Mouse (Mus musculus) embryo, embryonic 10.5 days (tissue): Measurements from ENCODE around the gene Ccdc141.
A peak's percentile ranks its signal among the peaks of the same experiment; 100 is the strongest.

Experiments used
- DNase-seq: peaks from one replicate; pipeline ENCODE4 v3.0.0-alpha.2; 2015; ENCODE audit warnings: low spot score

The Ccdc141 gene

DNA sequence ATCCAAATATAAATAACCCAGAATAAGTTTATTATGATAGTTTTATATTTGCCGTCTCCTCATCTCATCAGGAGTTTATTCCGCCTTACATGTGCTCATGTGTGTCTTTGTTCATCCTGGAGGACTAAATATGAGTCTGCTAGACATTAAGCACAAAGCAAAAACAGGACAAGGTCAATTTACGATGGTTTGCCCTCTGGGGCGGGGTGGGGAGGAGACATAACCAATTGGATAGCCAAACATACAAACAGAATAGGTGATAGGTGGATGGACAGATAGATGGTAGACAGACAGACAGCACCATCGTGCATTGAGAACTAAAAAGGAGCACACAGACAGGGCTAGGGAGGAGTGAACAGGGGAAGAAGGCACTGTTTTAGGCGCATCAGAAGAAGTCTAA, 3.4 kb upstream of the Ccdc141 start:
- no peak for DNase-seq

DNA sequence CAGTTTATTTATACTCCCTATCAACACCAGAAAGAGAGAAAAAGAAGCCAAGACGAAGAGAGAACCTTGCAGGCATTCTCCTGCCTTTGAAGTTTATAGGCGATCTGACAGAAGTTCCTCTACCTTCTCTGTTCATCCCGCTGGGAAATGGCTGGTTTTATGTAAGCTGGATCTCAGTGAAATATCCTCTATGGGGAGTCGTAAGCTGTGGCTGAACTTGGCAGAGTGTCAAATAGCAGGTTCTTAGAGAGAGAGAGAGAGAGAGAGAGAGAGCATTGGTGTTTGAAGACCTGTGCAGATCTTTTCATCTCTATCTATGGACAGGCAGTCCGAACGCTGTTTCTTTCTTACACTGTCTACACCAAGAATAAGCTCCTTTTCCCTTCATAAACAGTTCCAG, 2.9 kb upstream of the Ccdc141 start:
- peak; percentile 10 for DNase-seq

DNA sequence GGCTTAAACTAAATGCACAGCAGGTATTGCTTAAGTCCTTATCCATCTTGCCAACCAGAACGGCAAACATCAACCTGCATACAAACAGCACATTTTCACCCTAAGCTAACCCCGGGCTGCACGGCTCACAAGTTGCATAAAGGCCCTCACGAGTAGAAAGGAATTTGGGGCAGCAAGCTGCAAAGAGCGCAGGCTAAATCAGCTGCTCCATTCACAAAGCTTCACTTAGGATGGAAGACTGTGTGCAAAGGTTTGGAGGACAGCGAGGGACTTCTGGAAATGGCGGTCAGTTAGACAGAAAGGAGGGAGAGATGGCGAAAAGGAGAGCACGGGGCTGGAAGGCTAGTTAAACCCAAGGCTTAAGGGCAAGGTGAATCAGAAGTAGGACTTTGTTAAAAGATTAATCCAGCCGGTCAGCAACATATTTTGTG, 1.8 kb upstream of the Ccdc141 start:
- peak; percentile 46 for DNase-seq

DNA sequence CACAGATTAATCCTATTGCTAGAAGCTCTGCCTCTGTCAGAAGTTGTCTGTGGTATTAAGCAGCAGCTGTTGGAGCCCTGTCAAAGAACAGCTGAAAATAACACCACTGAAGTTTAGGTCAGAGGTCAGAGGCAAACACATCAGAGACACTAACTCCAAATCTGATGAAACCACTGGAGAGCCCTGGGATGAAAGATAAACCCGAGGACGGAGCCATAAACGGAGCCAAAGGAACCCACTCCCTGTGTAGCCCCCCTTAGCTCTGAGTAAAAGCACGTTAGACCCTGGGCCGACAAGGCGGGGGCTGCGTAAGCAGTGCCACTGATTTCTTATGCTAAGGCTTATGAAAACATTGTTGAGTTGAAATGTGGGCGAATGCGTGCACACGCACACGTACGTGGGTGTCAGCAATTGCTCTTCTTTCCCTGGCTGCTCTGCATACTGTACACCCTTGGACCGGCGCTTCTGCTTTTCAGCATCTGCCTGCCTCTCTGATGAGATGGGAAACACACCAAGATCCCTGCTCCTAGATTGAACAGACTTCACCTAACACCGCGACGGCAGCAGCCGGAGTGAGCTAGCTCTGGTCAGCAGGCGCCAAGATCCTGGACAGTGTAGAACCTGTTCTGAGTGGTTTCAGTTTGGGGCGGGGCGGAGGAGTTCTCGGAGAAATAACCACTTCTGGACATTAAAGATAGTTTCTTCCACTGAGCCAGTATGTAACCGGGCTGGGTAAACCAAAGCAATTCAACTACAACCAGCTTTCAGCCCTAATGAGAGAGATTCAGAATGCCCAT, 1.2 kb upstream of the Ccdc141 start:
- DNase-seq = peak; percentile 71

DNA sequence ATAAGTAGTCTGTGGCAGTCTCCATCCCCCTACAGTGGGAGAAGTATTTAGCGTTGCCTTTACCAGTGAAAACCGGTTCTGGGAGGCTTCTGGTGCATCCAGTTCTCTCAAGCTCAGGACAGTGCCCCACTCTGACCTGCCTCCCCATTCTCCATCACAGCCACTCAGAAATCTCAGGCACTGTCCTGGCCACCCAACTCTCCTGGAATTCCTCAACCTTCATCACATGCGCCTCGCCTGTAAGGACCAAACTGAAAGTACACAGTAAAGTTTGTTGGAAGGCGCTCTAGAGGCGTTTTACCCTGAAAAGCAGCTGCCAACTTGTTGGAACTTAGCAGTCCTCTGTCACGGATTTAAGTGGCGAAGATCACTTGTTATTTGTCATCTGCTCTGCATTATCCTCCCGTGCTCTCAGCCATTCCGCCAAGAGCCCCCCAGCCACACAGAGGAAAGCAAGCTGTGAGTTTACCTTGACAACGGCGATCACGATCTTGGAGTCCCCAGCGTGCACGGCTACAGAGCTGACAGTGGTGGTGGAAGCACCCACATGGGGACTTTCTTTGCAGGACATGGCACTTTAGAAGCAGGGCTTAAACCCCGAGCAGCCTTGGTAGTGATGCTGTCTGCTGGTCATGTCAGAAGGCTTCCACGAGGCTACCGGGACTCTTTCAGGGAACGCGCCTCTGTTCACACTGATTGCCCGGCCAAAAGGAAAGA, 362 bp downstream of the Ccdc141 start:
- peak; percentile 68 for DNase-seq

DNA sequence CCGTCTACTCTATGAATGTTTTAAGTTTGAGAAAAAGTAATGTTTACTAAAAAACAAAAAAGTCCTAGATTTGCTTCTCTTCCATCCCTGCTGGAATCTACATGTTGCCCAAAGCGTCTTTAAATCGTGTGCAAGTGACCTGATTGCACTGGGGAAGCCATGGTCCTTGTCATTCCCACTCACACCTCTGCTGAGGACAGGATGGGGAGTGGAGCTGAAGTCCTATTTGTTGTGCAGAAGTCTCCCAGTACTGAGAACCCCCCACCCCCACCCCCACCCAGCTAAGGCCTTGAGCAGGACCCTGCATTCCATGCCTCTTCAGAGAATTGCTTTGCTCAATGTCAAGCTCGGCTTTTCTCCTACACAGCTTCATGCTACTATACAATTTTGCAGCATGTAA, 1.2 kb downstream of the Ccdc141 start:
- no peak for DNase-seq

DNA sequence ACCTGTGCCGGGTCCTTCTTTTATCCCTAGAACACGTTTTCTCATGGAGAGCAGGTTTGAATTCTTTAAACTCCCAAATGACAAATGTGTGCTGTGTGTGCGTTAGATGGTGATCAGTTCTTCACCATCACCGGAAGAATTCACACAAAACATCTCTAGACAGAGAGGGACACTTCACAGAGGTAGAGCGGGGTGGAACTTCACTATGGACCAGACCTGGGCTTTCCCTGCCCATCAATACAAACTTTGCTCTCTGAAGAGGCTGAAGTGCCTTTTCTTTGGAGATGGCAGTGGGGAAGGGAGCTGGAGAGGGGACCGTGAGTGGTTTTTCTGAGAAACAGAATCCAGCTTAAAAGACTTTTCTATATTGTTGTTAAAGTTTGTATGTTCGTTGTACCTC, 1.7 kb downstream of the Ccdc141 start:
- DNase-seq = no peak

DNA sequence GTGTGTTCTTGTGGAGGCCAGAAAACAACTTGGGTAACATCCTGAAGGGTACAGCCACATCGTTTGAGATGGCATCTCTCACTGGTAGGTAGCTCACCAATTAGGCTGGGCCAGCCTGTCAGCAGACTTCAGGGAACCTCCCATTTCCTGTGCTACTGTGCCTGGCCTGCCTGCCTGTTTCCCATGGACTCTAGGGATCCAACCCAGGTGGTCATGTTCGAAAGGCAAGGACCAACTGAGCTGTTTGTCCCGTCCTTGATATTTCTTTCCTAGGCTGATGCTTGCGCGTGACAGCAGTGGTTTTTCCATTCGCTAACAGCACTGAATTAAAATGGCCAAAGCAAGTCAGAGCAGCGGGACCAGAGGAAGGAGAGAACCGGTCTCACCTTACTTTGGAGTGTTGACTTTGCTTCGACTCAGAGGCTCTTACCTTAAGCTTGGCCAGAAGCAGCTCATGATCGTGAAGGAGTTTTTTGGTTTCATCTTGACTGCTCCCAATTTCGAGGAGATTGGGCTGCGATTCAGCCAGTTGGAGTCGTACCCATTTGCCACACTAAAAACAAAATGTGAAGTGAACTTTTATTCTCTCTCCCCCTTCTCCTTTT, 2.3 kb downstream of the Ccdc141 start:
- no peak for DNase-seq

DNA sequence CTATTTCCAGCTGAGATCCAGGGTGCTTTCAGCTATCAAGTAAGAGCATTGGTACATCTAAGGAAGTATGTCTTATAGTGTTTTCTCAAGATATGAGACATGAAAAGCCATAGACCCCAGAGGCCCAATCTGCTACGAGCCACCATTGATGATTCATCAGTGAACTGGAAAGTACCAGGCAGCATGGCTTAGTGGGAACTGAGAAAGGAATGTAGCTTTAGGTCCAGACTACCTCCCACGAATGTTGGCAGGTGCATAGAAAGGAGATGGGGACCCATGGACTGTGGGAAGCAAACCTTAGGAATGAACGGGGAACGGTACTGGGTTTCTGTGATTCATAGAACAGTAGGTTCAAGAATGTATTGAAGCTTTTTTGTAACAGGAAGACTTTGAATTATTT, 4.1 kb downstream of the Ccdc141 start:
- DNase-seq = no peak

DNA sequence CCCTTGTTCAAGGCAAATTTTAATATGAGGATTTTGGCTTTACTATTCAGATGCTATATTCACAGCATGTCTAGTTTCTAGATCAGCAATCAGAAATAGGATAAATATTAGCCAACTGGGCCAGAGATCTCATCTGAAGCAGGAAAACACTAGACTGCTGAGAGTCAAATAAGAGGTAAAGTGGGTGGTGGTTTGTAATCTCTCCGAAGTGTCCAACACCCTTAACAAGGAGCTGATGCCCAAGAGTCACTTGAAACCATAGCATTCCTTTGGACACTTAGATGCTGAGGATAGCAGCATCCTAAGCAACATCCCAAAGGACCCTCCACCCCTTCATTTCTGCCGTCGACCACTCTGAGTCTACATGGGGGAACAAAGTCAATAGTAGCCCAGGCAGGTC, 5.8 kb downstream of the Ccdc141 start:
- no peak for DNase-seq

DNA sequence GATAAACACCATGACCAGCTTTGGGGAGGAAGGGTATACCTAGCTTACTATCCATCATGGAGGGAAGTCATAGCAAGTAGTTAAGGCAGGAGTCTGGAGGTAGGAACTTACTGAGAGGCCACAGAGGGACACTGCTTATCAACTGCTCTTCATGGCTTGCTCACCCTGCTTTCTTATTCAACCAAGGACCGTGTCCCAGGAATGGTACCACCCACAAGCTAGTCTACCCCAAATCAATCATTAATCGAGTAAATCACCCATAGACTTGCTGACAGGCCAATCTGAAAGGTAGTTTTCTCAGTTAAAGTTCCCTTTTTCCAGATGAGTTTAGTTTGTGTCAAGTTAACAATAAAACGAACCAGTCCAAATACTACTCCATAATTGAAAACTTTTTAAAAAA, 7.1 kb downstream of the Ccdc141 start:
- DNase-seq = no peak

DNA sequence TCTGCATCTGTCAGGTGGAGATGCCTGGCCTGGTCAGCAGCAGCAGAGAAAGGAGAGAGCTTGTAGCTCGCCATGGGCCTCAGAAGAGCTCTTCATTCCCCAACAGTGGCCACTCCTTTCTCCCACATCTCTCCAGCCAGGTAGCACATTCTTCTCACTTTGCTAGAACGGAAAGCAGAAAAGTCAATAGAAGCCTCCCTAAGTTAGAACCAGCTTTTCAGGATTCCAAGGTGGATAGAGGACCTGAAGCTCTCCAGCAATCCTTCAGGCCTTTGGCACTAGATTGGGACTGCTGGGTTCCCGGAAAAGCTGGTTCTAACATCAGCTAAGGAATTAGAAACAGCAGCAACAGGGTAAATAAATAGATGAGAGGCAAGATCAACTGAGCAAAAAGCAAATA, 8.3 kb downstream of the Ccdc141 start:
- DNase-seq = no peak

DNA sequence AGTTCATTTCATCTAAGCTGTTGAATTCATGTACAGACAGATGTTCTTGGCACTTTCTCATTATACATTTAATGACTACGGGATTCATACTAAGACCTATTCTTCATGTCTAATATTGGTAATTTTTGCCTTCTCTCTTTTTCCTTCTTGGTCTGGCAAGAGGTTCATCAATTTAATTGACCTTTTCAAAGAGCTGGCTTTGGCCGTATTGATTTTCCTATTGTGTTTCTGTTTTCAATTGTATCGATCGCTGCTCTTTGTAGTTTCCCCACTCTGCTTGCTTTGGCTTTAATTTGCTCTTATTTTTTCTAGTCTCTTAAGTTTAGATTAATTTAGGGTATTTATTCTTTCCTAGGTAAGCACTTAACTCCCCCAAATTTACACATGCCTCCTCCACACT, 12.9 kb downstream of the Ccdc141 start:
- no peak for DNase-seq

DNA sequence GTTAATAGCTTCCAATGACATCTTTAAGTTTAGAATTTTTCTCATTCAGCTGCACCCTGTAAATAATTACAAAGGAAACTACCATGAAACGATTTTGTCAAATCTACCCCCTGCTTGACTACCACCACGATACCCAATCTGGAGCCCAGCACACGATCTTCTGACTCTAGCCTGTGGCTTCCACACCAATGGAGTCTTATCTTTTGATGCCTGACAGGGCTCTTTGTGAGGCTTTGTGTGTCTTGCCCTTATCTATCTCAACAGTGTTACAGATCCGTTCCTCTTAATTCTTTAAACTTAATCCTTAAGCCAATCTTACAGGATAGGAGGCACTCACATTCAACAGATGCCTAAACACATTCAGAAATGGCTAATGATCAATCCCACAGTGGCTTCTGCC, 16.4 kb downstream of the Ccdc141 start:
- DNase-seq = no peak

DNA sequence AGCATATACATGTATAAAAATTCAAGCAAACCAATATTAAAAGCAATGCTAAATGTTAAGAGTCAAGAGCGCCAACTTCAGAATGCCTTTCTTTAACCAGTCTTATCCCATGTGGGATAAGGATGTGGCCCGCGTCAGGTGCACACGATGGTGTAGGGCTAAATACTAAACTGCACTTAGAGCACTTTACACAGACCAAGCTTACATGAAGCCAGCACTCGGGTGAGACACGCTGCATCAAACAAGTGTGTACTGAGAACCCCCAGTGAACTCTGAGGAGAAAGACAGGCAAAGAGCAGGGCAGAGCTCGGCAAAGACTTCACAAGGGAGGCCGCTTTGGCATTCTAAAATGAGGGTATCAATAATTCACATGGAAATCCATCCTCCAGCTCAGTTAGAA, 19.2 kb downstream of the Ccdc141 start:
- no peak for DNase-seq

DNA sequence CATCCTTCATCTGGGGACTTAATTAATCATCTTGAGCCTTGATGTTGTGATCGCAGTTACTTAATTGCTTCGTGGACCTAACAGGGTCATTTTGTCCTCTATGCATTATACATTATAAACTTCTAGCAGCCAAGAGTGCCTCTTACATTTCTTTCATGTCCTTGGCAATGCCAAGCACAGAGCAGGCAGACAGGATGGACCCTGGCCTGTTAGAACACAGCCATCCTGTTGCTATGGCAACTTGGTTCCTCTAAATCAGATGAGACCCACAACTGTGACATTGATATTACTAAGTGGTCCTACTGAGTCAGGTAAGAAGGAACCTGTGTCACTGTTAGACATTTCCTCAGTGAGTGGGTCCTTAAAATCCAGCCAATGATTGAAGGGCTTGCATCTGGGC, 20.9 kb downstream of the Ccdc141 start:
- DNase-seq = no peak

DNA sequence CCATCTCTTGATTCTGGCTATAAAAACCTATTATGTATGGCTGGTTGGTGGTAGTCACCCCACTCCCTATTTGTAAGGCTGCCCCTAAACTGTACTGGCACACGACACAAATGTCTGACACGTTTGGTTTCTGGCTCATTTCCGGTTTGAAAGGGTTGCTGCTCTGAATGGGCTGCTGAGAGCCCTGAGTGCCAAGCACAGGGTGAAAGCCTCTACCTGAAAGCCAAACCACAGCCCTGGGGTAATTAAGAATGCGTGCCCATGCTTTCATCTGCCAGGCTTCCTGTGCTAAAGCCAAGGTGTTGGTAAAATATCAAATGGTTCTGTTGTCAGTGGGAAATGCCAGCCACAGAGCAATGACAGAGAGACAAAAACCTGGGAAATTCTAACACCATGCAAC, 22.2 kb downstream of the Ccdc141 start:
- DNase-seq = no peak

DNA sequence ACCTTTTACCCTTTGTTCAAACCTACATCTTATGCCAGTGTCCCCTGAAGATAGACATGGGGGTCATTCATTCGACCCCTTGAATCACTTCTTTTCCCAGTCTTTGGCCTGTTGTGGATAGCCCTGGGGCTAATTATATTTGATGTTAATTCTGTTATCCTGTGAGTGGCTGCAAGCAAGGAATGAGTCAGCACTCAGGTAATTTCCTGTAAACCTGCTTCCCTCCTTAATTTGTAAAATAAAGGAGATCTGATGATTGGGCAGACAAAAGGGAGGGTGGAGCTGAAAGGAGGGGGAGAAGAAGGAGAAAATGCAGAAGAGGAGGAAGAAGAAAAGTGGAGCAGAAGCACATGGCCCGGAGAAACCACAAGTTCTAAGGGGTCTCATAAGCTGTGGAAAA, 23.5 kb downstream of the Ccdc141 start:
- DNase-seq = no peak

DNA sequence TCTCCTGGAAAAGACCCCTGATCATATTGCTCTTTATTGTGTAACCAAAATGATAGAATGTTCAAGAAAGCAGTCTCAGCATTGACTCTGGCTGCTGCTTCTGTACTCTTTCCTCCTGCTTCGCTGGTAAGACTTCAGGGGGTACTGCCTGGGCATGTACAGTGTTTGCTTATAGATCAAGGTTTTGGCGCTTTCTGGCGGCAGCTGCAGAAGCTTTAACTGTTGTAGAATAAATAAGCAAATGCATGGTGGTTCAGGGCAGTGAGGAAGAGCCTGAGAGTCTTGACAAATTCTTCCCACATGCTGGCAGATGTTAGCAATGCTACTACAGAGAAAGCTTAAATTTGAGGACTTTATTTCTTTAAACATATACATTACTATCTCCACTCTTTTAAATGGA, 24.1 kb downstream of the Ccdc141 start:
- DNase-seq = no peak

DNA sequence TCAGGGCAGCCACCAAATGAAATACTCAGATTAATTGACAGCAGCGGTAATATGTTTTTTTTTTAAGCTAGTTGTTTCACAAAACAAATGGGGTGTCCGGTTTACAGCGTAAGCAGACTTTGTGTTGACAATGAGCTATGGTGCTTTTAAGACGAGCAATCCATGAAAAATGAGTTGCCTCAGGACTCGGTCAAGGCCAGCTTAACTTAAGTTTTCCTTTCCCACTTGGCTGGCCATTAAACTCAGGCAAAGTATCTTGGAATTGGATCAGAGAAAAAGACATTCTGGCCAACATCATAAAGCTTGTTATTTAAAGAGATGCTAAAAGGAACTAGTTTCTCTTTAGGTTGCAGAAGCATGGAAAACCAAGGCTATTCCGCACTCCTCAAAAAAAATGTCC, 26.9 kb downstream of the Ccdc141 start:
- no peak for DNase-seq

DNA sequence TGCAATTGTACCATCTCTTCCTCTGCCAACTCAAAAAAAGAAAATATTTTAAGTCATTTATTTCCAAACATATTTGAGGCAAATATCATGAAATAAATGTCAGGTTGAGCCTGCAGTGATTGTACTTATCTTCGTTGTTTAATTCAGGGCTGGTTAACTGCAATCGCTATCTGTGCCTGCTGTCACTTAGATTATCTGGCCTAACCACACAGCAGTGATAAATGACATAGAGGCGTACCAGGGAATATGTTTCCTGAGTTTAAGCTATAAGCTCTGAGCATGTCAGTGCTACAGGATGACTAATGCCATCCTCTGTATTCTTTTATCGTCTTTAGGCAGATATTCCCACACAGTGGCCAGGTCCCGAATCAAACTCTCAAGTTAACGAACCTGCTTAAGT, 31.6 kb downstream of the Ccdc141 start:
- DNase-seq = no peak

DNA sequence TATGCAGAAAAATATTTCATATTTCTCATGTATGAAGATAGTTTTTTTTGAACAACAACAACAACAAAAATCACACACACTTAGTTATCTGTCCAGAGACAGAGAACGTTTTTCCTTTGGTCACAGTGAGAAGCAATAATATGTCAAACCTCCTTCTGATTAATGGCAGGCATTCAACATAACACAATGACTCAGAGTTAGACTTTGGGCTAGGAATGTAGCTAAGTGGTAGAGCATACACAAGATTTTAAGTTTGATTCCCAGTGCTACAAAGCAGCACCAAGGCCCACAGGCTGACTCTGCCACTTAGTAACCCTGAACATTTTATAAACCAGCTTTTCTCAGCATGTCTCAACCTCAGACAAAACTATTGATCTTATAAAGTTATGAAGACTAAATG, 35.5 kb downstream of the Ccdc141 start:
- no peak for DNase-seq

DNA sequence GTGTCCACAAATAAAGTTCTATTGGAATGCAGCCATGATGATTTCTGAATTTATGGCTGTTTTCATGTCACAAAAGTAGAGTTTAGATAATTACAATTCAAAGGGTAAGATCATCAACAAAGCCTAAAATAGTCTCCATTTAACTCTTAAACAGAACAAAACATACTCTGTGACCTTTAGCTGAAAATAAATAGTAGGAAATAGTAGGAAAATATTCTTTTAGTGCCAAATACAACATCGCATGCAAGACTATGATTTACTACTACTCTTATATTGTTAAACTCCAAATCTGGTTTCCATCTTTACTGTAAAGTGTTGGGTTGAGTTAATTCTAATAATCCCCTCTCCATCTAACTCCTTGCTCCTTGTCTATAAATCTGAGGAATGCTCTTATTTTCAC, 37.0 kb downstream of the Ccdc141 start:
- no peak for DNase-seq
